Mouse (Mus musculus) kidney, postnatal 10 days (tissue): ENCODE measurements around the gene Ttc30a2.
"Not testable (repeated sequence)": the region's sequence is repeated elsewhere in the genome, so short reads cannot be mapped to it uniquely, and the experiment has no call there.

Source experiments
- DNase-seq: peaks from one replicate; pipeline ENCODE4 v3.0.0; 2021; ENCODE audit warnings: mixed read lengths

The Ttc30a2 gene

GRCm38 (mm10) chr2:75980933-75981439 is 3.0 kb upstream of the Ttc30a2 start:
- not testable (repeated sequence) for DNase-seq

GRCm38 (mm10) chr2:75976070-75976469 is 1.9 kb downstream of the Ttc30a2 start:
- not testable (repeated sequence) for DNase-seq

GRCm38 (mm10) chr2:75974131-75974530 is 3.8 kb downstream of the Ttc30a2 start:
- DNase-seq, result no peak

GRCm38 (mm10) chr2:75964972-75965371 is 13.0 kb downstream of the Ttc30a2 start:
- DNase-seq, result peak; percentile 68

GRCm38 (mm10) chr2:75964512-75964911 is 13.5 kb downstream of the Ttc30a2 start:
- peak; percentile 81 for DNase-seq

- DNase-seq, result no peak
Observed at GRCm38 (mm10) chr2:75964051-75964450, 13.9 kb downstream of the Ttc30a2 start.

- DNase-seq, result no peak
Observed at GRCm38 (mm10) chr2:75963211-75963840, 14.6 kb downstream of the Ttc30a2 start.

- peak; percentile 60 for DNase-seq
Observed at GRCm38 (mm10) chr2:75960366-75961330, 17.3 kb downstream of the Ttc30a2 start.

GRCm38 (mm10) chr2:75959850-75960365 is 18.1 kb downstream of the Ttc30a2 start:
- peak; percentile 23 for DNase-seq

- peak; percentile 22 for DNase-seq
Observed at GRCm38 (mm10) chr2:75959183-75959849, 18.7 kb downstream of the Ttc30a2 start.

GRCm38 (mm10) chr2:75955709-75956108 is 22.3 kb downstream of the Ttc30a2 start:
- no peak for DNase-seq

GRCm38 (mm10) chr2:75953320-75953719 is 24.6 kb downstream of the Ttc30a2 start:
- no peak for DNase-seq

- DNase-seq, result no peak
Observed at GRCm38 (mm10) chr2:75950685-75951084, 27.3 kb downstream of the Ttc30a2 start.

- DNase-seq, result peak; percentile 86
Observed at GRCm38 (mm10) chr2:75938117-75939063, 39.6 kb downstream of the Ttc30a2 start, which contains the start of gene Ttc30b. Ttc30b (minus strand) TSS chr2:75938585.

- DNase-seq, result not testable (repeated sequence)
Observed at GRCm38 (mm10) chr2:75937520-75938116, 40.4 kb downstream of the Ttc30a2 start.

- not testable (repeated sequence) for DNase-seq
Observed at GRCm38 (mm10) chr2:75936685-75937084, 41.3 kb downstream of the Ttc30a2 start.

- DNase-seq, result no peak
Observed at GRCm38 (mm10) chr2:75933541-75933940, 44.4 kb downstream of the Ttc30a2 start.

- DNase-seq, result no peak
Observed at GRCm38 (mm10) chr2:75930941-75931340, 47.0 kb downstream of the Ttc30a2 start.

- DNase-seq, result no peak
Observed at GRCm38 (mm10) chr2:75929786-75930444, 48.1 kb downstream of the Ttc30a2 start.

- DNase-seq, result no peak
Observed at GRCm38 (mm10) chr2:75929141-75929540, 48.8 kb downstream of the Ttc30a2 start.
